Mouse (Mus musculus) cerebellum, postnatal 14 days (tissue): ENCODE measurements around the gene Fbxl20.

Experiments
- DNase-seq, 2 experiments: peaks; one replicate each; pipeline ENCODE4 v3.0.0; 2021; ENCODE audit warnings: mixed read lengths in 2 of 2

The Fbxl20 gene

GRCm38 (mm10) chr11:98086574-98086973, 63.6 kb downstream of the Fbxl20 start:
- DNase-seq = no peak

GRCm38 (mm10) chr11:98086141-98086540, 64.1 kb downstream of the Fbxl20 start:
- DNase-seq = no peak

DNA sequence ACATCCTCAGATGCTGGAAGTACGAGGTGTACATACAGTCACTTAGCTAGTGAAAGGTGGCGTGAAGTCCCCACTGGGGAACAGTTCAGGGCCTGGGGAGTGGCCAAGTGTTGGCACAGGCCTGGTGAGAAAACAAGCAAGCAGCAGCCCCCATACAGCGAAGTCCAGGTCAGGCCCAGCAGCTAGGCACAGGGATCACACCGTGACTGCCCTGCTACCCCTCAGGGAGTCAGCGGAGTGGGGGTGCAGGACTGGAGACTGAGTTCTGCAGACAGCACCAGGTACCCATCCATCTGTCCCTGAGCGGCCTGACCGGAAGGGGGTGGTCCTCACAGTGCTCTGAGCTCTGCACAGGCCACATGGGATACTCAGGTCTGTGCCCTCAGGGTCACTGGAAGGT, 67.5 kb downstream of the Fbxl20 start:
- no peak for DNase-seq

- DNase-seq = no peak
Measured at GRCm38 (mm10) chr11:98080450-98080849, 69.8 kb downstream of the Fbxl20 start.

DNA sequence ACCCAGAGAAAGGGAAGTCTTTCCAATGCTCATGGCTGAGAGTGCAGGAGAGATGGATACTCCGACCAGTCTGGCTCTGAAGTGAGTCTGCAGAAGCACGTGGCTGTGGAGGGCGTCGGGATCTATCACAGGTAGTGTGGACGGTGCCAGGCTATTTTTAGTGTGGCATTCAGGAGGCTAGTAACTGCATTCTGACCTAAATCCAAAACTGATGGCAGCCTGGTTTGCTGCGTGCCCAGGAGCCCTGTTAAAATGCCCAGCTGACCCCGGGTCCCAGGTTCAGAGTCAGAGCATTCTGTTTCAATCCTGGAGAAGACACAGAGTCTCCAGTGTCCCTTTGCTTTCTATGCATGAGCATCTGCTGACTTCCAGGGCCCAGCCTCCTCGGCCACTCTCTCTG, 73.1 kb downstream of the Fbxl20 start:
- peak; percentile 62 to 73 for DNase-seq

GRCm38 (mm10) chr11:98075195-98075808, 74.9 kb downstream of the Fbxl20 start:
- DNase-seq = peak; percentile 97 to 98

DNA sequence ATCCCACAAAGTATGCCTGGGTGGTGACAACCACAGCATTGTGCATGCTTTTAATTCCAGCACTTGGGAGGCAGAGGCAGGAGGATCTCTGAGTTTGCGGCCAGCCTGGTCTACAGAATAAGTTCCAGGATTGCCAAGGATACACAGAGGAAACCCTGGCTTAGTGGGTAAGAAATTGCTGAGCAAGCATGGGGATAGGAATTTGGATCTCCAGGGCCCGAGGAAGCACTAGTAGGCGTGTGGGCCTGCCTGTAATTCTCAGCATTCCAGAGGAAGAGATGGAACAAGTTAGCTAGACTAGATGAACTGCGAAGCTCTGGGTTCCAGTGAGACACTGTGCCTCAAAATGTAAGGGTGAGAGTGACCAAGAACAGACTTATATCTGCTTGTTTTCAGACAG, 76.8 kb downstream of the Fbxl20 start:
- DNase-seq = no peak

DNA sequence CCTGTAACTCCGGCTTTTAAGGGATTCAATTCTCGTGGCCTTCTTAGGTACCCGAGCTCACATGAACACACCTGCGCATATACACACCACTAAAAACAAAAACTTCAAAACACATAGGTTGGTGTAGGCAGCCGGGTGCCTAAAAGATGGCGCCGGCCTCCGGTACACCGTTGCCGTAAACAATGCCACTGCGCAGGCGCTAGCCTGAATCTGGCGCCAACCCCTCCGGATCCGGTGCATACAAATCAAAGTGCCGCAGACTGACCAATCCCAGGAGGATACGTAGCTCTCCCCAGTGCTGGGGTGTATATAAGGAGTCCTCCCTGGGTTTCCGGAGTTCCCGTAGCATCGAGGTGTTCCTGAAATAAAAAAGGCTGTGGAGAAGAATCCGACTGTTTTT, 82.9 kb downstream of the Fbxl20 start:
- no peak for DNase-seq

DNA sequence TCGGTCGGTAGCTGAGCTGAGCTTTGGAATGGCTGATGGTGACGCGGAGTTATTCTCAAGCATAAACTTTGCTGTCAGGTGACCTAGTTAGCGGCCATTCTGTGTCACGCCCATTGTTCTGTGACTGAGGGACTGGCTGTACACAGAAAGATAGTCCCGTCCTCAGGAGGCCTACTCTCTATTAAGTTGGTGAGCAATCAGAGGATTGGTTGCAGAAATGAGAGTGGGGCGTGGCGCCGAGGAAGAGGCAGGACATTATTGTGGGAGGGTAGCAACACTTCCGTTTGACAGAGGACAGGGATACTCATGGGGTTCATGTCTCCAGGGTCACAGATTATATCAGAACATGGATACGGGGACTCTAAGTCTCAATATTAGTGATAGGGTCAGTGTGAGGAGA, 84.0 kb downstream of the Fbxl20 start:
- no peak for DNase-seq

DNA sequence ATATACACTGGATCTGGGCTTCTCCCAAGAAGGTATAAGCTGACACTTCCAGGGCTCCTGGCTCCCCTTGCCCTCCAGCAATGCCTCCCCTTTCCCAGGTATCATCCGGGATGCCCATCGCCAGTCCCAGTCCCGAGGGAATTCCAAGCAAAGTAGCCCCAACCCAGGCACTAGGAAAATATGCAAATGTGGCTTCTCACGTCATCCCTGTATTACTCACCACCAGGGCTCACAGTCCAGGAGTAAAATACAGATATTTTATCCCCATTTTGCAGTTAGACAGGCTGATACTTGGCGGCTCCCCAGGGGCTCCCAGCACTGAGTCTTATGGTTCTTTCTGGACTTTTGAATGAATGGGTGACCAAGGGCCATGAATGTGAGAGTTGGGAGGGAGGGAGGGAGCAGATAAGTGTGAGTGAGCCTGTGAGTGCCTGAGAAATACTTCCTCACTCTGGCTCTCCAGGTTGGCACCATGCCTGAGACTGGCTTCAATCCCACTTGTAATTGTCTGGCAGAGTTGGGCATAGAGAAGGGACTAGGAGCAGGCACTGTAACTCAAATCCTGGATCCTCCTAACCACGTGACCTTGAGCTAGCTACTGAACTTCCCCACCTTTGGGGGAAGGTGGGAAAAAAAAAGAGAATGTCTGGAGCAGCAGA, 88.2 kb downstream of the Fbxl20 start:
- peak; percentile 80 to 89 for DNase-seq

- no peak for DNase-seq
Measured at GRCm38 (mm10) chr11:98061441-98061840, 88.8 kb downstream of the Fbxl20 start.

GRCm38 (mm10) chr11:98060104-98060692, 90.0 kb downstream of the Fbxl20 start:
- DNase-seq = no peak

GRCm38 (mm10) chr11:98059662-98060061, 90.5 kb downstream of the Fbxl20 start:
- no peak for DNase-seq

GRCm38 (mm10) chr11:98057998-98058397, 92.2 kb downstream of the Fbxl20 start:
- peak in 1 of 2 experiments; percentile 61 for DNase-seq

- no peak for DNase-seq
Measured at GRCm38 (mm10) chr11:98057466-98057865, 92.7 kb downstream of the Fbxl20 start.

GRCm38 (mm10) chr11:98052989-98053834, 97.0 kb downstream of the Fbxl20 start, which contains the start of gene Stac2:
Stac2 (minus strand) TSS chr11:98053462.
- peak; percentile 73 to 75 for DNase-seq

DNA sequence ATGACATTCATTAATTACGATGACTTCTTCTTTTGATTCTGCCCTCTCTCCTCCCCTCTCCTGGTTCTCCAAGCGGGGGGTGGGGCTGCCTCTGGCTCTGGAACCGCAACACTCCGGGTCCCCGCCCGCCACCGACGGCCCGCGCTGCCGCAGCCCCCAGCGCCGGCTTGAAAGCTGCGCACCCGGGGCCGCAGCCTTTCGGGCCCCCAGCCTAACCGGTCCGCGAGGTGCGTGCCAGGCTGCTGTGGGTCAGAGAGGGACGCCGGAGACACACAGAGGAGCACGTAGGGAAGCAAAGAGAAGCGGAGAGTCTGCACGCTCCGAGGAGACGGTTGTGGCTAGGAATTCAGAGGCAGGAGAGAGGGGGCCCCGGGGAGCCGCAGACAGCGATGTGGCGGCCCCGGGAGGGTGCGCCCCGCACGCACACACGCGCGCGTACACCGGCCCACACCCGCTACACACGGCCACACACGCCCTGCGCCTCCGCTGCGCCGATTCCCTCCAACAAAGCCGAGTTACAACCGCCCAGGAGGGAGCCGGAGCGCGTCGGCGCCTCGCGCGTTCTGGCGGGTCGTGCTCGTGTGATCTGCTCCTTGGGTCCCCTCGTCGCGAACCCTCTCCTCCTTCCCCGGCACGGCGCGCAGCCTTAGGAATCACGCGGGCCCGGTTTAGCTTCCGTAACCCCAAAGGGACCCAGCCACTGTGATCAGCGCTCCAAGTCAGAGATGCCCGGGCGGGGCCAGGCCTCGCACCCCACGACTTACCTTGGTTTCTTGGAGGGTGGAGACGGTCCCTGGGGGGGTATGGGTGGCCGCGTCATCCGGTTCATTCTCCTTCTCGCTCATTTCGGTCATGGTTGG, 97.8 kb downstream of the Fbxl20 start:
- peak in 1 of 2 experiments; percentile 33 for DNase-seq

- no peak for DNase-seq
Measured at GRCm38 (mm10) chr11:98051611-98052128, 98.5 kb downstream of the Fbxl20 start.

GRCm38 (mm10) chr11:98050940-98051339, 99.3 kb downstream of the Fbxl20 start:
- DNase-seq = no peak

DNA sequence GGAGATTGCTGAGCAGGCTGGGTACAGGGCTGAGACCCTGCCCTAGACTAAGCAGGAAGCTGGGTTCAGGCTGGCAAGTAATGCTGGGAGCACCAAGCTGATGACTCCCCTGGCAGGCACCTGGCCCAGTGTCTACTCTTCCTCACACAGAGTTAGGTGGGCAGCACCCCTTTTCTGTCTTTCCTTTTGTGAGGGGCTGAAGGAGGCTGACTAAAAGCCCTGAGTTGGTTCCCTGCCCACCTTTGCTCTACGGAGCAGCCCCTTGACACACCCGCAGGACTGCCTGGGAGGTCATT, 99.7 kb downstream of the Fbxl20 start:
- no peak for DNase-seq

DNA sequence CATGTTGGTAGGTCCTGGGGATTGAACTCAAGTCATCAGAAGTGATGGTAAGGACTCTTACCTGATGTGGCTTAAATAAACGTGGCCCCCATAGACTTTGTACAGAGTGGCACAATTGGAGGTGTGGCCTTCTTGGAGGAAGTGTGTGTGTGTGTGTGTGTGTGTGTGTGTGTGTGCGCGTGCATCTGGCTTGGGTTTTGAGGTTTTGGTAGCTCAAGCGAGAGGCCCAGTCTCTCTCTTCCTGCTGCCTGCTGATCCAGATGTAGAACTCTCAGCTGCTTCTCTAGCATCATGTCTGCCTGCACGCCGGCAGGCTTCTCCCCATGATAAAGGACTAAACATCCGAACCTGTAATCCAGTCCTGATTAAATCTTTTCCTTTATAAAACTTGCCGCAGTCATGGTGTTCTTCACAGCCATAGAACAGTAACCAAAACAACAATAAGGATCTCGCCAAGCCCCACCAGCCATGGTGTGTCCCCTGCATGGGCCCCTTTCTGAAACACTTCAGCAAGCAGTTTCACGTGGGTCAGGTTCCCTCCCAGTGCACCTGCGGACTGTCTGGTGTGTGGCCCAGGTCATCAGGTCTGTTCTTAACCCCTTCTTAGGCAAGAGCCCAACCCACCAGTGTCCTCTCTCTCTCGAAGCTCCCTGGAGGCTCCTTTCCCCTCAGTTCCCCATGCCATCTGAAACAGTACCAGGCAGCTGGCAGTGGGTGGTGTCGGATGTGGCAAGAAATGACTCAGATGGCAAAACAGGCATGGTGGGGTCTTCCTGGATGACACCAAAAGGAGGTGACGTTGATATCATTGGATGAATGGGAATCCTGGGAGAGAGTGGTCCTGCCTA, 100.3 kb downstream of the Fbxl20 start:
- no peak for DNase-seq
